Mouse (Mus musculus): ENCODE data around the gene Gtf2h3. TPM values are rescaled to one million over a fixed set of nuclear protein-coding genes. Genes with fewer than 3 reads are reported as not detected.
"Not testable (repeated sequence)": the region's sequence is repeated elsewhere in the genome, so short reads cannot be mapped to it uniquely, and the experiment has no call there.

Gtf2h3 gene
- polyA plus RNA-seq, 1 experiment: 9.6 TPM

DNA sequence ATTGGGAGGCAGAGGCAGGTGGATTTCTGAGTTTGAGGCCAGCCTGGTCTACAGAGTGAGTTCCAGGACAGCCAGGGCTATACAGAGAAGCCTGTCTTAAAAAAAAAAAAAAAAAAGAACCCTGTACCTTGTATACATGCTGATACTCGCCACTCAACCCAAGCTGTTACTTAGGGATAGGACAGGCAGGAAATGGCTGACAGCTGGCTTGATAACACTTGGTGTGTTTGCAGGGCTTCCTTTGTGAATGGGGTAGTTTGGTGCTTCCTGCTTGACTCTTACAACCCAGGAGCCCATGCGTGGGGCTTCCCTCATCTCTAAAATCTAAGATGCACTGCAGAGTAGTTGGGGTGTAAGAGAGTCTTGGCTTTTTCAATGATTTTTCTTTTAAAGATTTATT is 54.5 kb downstream of the Gtf2h3 start:
- H3K4me3 ChIP-seq (ENCODE audit: insufficient read depth, low read length): no peak overlapping the region
- no peak for TF ChIP-seq POLR2A (IDR thresholded peaks at IDR 0.05; ENCODE audit: borderline replicate concordance, low read depth, low read length)
- TF ChIP-seq CTCF (IDR thresholded peaks at IDR 0.05; ENCODE audit: low read depth, low read length): no peak
- peaks cover 9% of the 10 kb centered on the region for H3K4me1 ChIP-seq (ENCODE audit: control insufficient read depth, insufficient read depth, low read length)
- H3K27ac ChIP-seq (ENCODE audit: insufficient read depth, low read depth, low read length): no peak overlapping the region

DNA sequence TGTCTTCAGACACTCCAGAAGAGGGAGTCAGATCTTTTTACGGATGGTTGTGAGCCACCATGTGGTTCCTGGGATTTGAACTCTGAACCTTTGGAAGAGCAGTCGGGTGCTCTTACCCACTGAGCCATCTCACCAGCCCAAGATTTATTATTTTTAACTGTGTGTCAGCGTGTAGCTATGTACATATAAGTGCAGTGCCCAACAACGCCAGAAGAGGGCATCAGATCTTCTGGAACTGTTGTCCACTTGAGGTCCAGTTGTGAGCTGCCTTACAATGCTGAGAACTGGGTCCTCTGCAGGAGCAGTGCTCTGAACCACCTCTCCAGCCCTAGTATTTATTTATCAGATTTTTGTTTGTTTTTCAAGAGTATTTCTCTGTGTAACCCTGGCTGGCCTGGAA is 56.1 kb downstream of the Gtf2h3 start:
- not testable (repeated sequence) for H3K4me1 ChIP-seq (ENCODE audit: control insufficient read depth, insufficient read depth, low read length); H3K4me3 ChIP-seq (ENCODE audit: insufficient read depth, low read length); H3K27ac ChIP-seq (ENCODE audit: insufficient read depth, low read depth, low read length)

DNA sequence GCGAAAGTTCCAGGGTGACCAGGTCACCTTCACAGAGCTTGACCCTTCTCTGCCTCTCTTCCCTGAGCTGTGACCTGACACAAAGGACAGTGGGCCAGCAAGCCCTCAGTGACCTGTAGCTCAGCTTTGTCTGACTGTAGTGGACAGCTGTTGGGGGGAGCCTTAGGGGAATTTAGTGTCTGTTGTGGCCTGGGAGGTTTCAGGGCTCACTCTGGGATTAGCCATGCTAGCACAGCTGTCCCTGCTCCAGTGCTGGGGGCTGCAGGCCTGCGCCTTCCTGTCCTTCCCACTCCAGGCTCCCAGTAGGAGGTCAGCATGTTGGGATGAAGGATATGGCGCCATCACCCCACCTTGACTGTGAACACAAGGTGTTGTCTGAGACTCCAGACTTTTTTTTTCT is 57.2 kb downstream of the Gtf2h3 start:
- TF ChIP-seq POLR2A (IDR thresholded peaks at IDR 0.05; ENCODE audit: borderline replicate concordance, low read depth, low read length): no peak
- no peak for TF ChIP-seq CTCF (IDR thresholded peaks at IDR 0.05; ENCODE audit: low read depth, low read length)
- peaks cover 4% of the 10 kb centered on the region for H3K4me1 ChIP-seq (ENCODE audit: control insufficient read depth, insufficient read depth, low read length)
- H3K27ac ChIP-seq (ENCODE audit: insufficient read depth, low read depth, low read length): no peak overlapping the region
- H3K4me3 ChIP-seq (ENCODE audit: insufficient read depth, low read length): no peak overlapping the region

DNA sequence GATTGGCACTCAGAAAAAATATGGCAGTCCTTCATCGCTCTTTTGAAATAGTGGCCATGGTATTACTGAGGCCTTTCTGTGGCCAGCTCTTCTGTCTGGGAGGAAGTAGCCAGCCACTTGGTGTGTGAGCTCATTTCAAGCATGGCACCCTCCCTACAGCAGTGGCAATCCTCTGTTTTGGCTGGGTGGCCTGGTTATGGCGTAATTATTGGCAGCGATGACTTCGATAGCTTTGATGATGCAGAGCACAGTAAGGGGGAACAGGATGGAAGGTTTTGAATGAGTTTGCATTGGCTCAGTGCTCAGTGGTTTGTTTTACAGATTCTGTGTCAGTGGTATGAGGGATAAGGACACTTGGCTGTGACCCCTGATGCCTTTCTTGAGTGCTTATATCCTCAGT is 57.8 kb downstream of the Gtf2h3 start:
- no peak for TF ChIP-seq CTCF (IDR thresholded peaks at IDR 0.05; ENCODE audit: low read depth, low read length)
- no peak for TF ChIP-seq POLR2A (IDR thresholded peaks at IDR 0.05; ENCODE audit: borderline replicate concordance, low read depth, low read length)
- Histone ChIP-seq H3K4me1 (ENCODE audit: control insufficient read depth, insufficient read depth, low read length) (peaks cover 4% of the 10 kb centered on the region), H3K27ac (ENCODE audit: insufficient read depth, low read depth, low read length) (no peak overlapping the region), H3K4me3 (ENCODE audit: insufficient read depth, low read length) (no peak overlapping the region)

DNA sequence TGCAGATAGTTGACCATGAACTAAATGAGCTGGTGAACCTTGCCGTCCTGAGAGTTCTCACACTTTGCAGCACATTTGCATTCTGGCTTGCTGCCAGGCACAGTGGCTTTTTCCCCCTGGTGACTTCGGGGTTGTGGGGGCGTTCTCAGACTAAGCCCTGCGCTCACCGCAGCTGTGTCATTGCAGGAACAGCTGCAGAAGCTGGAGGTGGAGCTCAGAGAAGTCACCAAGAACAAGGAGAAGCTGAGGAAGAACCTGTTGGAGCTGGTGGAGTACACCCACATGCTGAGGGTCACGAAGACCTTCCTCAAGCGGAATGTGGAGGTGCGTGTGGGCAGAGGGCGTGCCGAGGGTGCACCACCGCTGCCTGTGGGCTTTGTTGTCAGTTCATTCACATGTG is 58.4 kb downstream of the Gtf2h3 start:
- Histone ChIP-seq H3K4me1 (ENCODE audit: control insufficient read depth, insufficient read depth, low read length) (peaks cover 4% of the 10 kb centered on the region), H3K4me3 (ENCODE audit: insufficient read depth, low read length) (no peak overlapping the region)

DNA sequence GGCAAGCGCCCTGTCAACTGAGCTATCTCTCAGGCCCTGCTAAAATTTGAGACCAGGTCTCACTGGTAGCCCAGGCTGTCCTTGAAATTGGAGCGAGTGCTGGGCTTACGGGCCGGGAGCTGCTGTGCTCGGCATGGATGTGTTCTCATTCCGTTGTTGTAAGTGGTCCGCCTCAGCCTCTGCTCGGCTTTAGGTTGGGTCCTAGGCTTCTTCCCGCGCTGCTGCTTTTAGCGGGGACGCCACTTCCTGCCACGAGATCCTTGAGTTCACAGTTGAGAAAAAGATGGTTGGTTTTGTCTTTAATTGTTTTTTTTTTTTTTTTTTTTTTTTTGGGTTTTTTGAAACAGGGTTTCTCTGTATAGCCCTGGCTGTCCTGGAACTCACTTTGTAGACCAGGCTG is 58.9 kb downstream of the Gtf2h3 start:
- Histone ChIP-seq H3K4me3 (ENCODE audit: insufficient read depth, low read length) (no peak overlapping the region), H3K4me1 (ENCODE audit: control insufficient read depth, insufficient read depth, low read length) (peaks cover 4% of the 10 kb centered on the region), H3K27ac (ENCODE audit: insufficient read depth, low read depth, low read length) (no peak overlapping the region)
- no peak for TF ChIP-seq POLR2A (IDR thresholded peaks at IDR 0.05; ENCODE audit: borderline replicate concordance, low read depth, low read length)
- no peak for TF ChIP-seq CTCF (IDR thresholded peaks at IDR 0.05; ENCODE audit: low read depth, low read length)

More for the DNA sequence above, 58.4 kb downstream of the Gtf2h3 start:
- TF ChIP-seq POLR2A (IDR thresholded peaks at IDR 0.05; ENCODE audit: borderline replicate concordance, low read depth, low read length) (no peak), CTCF (IDR thresholded peaks at IDR 0.05; ENCODE audit: low read depth, low read length) (no peak)
- H3K27ac ChIP-seq (ENCODE audit: insufficient read depth, low read depth, low read length): no peak overlapping the region

Other genes starting within 250 kb of the Gtf2h3 start
- gene Cdk2ap1, start 216.1 kb upstream of the Gtf2h3 start, polyA plus RNA-seq (2012; ENCODE audit: insufficient read depth, insufficient read length, missing spikeins): 88.0 and 92.2 TPM in 2 replicates
- gene Sbno1, start 153.1 kb upstream of the Gtf2h3 start, polyA plus RNA-seq (2012; ENCODE audit: insufficient read depth, insufficient read length, missing spikeins): 57.5 and 59.2 TPM in 2 replicates
- 49.2 and 58.6 TPM in 2 replicates for gene Kmt5a, start 139.2 kb upstream of the Gtf2h3 start, polyA plus RNA-seq (2012; ENCODE audit: insufficient read depth, insufficient read length, missing spikeins)
- gene Rilpl2, start 100.8 kb upstream of the Gtf2h3 start, polyA plus RNA-seq (2012; ENCODE audit: insufficient read depth, insufficient read length, missing spikeins): 106 and 113 TPM in 2 replicates
- 20.5 and 21.6 TPM in 2 replicates for gene Snrnp35, start 96.0 kb upstream of the Gtf2h3 start, polyA plus RNA-seq (2012; ENCODE audit: insufficient read depth, insufficient read length, missing spikeins)
- gene Rilpl1, start 47.7 kb upstream of the Gtf2h3 start, polyA plus RNA-seq (2012; ENCODE audit: insufficient read depth, insufficient read length, missing spikeins): 2.4 and 2.8 TPM in 2 replicates
- 339 and 358 TPM in 2 replicates for gene Tmed2, start 38.4 kb upstream of the Gtf2h3 start, polyA plus RNA-seq (2012; ENCODE audit: insufficient read depth, insufficient read length, missing spikeins)
- gene Ddx55, start 26.3 kb upstream of the Gtf2h3 start, polyA plus RNA-seq (2012; ENCODE audit: insufficient read depth, insufficient read length, missing spikeins): 9.2 and 11.8 TPM in 2 replicates
- gene Eif2b1, start within 50 bp of the Gtf2h3 start, polyA plus RNA-seq (2012; ENCODE audit: insufficient read depth, insufficient read length, missing spikeins): 17.9 and 19.1 TPM in 2 replicates
- gene Atp6v0a2, start 49.4 kb downstream of the Gtf2h3 start, polyA plus RNA-seq (2012; ENCODE audit: insufficient read depth, insufficient read length, missing spikeins): 17.7 and 19.2 TPM in 2 replicates
- not detected in 2 replicates for gene Dnah10, start 145.9 kb downstream of the Gtf2h3 start, polyA plus RNA-seq (2012; ENCODE audit: insufficient read depth, insufficient read length, missing spikeins)

Measured in bone marrow macrophage, adult 2 months (primary cell).